Mouse (Mus musculus) heart, postnatal 0 days (tissue): ENCODE measurements around the gene Paqr9.

Experiments
- CTCF ChIP-seq: IDR thresholded peaks from 2 replicates; pipeline ENCODE4 v1.5.1; 2016; ENCODE audit warnings: antibody characterized with exemption, control low read depth, low read depth
- EP300 ChIP-seq: IDR thresholded peaks from 2 replicates; pipeline ENCODE4 v1.6.1; 2016; ENCODE audit warnings: antibody characterized with exemption, low read depth

GRCm38 (mm10) chr9:95549626-95550411, 9.6 kb upstream of the Paqr9 start:
- no peak for TF ChIP-seq CTCF
- no peak for TF ChIP-seq EP300
